Mouse (Mus musculus) ovary, postnatal 10 days (tissue): ENCODE results near the gene Rabl6.
"Not testable (repeated sequence)": the region's sequence is repeated elsewhere in the genome, so short reads cannot be mapped to it uniquely, and the experiment has no call there.

Experiments used
- DNase-seq: peaks from one replicate; pipeline ENCODE4 v3.0.0; 2022; ENCODE audit warnings: low spot score

Gene Rabl6

DNA sequence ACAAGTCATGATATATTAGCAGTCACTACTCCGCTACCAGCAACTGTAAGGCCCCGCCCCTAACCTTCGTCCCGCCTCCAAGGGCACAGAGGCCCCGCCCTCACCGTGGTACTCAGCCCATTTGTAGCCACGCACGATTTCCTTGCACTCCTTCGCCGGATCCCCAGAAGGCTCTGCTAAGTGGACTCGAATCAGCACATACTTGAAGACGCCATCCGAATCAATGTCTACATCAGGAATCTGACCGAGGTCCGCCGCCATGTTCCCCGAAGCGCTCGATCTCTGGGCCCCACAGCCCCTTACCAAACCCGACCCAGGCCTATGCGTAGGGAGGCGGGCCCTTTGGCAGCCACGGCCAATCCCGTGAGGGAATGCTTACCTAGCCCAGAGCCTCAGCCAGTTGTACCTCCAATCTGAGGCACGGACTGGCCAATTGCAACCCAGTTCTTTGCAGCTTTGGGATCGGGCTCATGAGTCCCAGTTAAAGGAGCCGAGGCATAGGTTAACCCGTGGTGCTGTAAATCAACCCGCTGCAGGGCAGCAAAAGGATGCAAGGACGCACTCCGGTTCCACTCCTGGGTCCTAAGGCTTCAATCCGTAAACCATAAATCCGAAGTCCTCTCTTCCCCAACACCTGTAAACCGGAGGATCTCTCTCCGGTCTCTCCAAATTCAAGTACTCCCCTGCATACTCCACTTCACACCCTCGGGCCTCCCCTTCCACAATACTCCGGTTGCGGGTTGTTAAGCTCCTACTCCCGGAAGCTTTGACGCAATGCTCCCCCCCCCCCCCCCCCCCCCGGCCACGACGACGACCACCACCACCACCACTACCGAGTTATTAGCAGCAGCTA lies 33.5 kb downstream of the Rabl6 start, which contains the start of the genes Mamdc4 and Phpt1:
TSS of gene Mamdc4 (minus strand) at position 267 of the 853 bp plus-strand sequence.
TSS of gene Phpt1 (minus strand) at position 646 of the 853 bp plus-strand sequence.
- peak; percentile 87 for DNase-seq

DNA sequence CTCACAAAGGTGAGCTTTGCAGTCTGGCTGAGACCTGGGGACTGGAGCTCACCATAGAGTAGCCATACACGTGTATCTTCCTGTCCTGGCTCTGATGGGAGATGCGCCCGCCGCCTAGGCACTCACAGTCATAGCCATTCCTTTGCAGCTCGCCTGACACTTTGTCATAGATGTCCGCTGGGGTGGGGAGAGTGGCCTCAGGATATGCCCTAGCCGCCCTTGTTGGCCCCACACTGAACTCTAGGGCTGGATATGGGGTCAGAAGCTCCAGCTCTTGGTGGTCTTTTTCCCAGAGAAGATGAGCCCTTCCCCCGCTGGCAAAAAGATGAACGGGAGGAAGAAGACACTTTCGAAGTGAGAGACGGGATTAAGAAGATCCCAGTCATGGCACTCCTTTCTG lies 34.2 kb downstream of the Rabl6 start:
- DNase-seq, result no peak

DNA sequence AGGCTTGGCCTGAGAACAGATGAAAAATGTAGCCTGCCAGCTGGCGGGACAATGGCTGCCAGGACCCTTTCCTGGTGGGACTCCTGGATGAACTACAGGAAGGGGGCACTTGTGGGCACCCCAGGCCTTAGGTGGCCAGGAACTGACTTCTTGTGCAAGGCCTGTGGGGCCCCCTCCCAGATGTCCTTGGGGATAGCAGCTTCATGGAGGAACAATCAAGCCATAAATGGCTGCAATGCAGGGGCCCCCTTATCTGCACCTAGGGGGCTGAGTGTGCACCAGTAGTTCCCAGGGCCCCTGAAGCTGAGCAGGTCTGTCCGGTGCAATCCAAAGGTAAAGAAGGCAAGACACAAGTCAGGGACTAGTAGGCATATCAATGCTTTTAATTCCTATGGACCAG lies 35.3 kb downstream of the Rabl6 start:
- no peak for DNase-seq

DNA sequence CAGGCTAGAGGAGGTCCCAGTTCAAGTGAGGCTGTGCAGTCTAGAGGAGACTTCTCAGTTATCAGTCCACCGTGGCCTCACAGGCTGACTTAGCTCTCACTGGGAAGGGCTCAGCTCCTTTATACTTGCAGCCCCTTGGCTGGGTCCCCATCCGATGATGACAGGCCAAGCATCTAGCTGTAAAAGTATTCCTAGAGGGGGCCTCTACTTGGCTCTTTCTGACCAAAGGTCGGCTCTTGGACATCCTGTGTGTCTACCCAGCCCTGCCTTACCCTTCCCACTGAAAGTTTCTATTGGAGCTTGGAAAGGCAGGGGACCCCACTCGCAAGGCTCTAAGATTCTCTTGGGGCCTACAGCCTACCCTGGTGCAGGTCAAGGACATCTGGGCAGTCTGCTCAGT lies 37.1 kb downstream of the Rabl6 start:
- DNase-seq, result no peak

DNA sequence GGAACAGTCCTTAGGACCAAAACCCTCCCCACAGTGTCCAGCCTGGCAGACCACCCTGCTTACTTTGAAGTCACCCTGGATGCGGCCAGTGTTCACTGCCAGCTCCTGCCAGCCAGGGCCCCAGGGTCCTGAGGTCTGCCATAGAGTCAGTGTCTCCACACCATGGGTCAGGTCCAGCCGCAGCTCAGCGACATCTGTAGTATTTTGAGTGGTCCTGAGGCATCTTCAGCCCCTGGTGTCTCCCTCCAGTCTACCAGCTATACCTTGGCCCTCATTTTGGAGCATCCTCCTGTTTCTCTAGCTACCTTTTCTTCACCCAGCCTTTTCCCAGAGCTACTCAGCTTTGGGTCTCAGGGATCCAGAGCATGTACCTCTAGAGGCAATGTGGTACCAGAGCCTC lies 39.0 kb downstream of the Rabl6 start:
- DNase-seq, result no peak

DNA sequence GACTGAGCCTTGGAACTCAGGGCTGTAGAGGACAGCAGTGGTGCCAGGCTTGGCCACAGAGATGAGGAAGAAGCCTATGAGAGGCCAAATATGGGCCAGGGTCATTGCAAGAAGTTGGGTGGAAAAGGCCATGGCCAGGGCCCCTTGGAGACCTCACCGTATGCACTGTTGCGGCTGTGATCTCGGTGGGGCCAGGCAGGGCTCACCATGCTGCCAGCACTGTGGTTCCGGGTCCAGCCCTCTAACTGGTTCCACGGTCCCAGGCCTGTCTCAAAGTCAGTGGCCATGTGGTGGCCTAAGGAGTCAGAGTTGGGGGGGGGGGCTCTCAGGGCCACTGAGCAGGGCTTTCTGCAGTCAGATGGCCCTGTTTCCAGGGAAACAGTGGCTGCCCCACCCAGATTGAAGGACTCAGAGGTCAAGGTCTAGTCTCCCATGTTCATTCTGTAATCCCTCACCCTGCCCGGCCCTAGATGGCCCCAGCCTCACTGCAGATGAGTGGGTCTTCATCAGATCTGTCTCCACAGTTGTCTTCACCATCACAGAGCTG lies 39.8 kb downstream of the Rabl6 start:
- no peak for DNase-seq

DNA sequence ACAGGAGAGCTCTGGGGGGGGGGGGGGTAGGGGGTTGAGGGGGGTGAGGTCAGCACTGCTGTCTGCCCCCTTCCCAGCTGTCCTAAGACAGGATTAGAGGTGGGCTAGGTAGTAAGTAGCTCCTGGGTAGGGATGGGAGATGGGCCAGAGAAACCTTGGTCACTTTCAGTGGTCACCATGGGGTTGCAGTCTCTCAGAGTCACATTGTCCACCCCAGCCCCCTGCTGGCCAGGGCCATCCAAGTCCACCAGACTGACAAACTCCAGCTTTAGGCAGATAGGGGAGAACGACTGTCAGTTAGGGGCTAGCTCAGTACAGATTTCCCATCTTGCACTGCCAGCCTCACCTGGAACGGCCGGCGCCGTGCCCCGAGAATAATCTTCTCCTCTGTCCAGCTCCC lies 41.8 kb downstream of the Rabl6 start:
- DNase-seq, result no peak

DNA sequence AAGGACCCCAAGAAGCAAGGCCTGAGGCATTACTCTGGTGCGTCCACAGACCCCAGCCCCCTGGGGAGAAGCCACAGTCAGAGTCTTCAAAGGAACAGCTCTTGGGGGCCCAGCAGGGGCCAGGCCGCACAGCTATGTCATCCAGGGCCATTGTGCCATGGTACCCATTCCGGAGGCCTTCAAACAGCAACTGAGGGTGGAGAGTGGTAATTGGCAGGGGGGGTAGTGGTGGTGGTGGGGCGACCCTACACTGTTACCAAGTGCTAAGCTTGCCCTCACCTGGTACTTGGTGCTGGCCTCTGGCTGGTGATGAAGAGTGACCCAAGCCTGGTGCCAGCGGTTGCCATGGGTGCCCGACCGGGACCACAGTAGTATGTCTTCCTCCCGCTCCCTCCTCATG lies 42.6 kb downstream of the Rabl6 start:
- no peak for DNase-seq

DNA sequence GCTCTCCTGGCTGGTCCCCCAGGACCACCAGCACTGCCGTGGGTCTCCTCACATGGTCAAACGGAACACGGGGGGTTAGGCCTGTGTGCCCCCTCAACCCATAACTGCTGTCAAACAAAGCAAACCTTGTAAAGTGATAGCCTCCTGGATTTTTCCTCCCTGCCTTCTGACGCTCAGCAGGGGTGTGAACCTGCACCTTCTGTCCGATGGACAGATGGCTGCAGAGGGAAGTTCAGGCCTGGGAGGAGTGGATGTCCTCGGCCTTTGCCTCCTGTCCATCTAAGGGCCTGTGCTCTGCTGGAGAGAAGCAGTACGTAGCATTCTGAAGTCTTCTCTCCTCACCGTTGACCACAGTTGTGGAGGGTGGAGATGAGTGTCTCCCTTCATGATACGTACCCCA lies 46.4 kb downstream of the Rabl6 start:
- DNase-seq, result no peak

DNA sequence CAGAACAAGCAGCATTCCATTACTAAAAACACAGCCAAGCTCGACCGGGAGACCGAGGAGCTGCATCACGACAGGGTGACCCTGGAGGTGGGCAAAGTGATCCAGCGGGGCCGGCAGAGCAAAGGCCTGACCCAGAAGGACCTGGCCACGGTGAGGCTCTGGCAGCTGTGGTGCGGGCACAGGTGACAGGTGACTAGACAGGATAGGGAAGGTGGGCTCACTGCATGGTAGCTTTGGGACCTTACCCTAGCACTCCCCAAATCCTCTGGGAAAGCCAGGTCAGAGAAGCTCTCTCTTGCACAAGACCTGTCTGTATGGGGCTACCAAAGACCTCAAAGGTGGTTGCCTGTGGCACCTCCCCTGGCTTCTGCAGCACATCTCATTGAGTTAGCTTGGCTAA lies 47.8 kb downstream of the Rabl6 start:
- no peak for DNase-seq

DNA sequence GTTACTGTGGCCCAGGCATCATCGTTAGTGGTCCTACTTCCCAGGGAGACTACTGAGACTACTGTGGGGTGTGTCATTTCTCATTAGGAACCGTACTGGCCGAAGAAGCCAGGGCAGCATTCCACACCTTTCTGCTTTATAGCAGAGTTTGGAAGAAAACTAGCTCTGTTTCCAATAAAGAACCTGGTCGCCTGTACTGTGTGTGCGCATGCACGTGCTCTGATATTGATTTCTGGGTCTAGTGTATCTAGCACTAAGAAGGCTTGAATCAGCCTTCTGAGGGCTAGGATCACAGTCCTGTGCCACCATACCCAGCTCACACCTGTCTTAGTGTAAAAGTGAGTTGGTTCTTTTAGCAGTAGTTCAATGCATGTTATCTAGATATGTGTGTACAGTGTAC lies 49.5 kb downstream of the Rabl6 start:
- no peak for DNase-seq

DNA sequence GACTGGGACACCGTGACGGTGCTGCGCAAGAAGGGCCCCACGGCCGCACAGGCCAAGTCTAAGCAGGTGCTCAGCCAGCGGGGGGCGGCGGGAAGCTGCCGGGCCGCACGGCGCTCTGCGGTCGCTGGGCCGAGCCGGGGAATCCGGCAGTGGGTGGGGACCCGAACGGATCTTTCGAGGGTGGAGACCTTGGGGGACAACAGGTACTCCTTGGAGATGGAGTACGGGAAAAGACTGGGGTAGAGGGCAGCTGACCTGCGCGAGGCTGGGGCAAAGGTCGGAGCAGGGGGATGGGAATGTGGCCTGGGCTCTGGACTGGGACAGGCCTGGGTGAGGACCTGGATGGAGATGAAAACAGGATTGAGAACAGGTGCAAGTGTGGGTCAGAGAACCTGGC lies 50.4 kb downstream of the Rabl6 start:
- no peak for DNase-seq

DNA sequence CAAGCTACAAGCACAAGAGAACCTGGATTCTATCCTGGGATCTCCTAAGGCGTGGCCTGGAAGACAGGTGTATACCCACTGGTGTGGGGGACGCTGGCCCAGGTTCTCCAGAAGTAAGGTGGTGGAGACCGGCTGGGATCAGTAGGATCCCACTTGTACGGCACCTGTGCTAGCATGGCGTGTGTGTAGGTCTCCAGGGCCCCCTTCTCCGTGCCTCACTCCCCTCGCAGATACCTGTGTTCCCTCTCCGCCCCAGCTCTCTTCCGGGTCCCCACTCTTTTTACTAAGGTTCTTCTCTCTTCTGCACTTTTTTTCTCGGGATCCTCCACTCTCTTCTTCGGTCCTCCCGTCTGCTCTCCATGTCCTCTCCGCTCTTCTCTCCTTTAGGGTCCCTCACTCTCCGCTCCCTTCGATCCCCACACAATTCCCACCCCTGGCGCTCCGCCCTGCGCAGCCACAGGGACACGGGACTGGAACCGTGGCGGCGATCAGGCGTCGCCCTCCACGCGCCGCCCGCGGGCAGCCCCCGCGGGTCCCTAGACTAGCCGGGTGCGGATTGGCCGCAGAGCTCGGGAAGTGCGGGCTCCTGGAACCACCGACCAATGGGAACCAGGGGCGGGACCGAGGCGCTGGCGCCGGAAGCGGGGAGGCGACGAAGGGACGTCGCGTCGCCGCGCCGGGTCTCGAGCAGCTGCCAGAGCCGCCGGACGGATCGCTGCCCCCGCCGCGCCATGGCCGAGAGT lies 50.9 kb downstream of the Rabl6 start, which contains the start of gene Edf1:
TSS of gene Edf1 (plus strand) at position 627 of the 743 bp plus-strand sequence.
- DNase-seq, result peak; percentile 90

DNA sequence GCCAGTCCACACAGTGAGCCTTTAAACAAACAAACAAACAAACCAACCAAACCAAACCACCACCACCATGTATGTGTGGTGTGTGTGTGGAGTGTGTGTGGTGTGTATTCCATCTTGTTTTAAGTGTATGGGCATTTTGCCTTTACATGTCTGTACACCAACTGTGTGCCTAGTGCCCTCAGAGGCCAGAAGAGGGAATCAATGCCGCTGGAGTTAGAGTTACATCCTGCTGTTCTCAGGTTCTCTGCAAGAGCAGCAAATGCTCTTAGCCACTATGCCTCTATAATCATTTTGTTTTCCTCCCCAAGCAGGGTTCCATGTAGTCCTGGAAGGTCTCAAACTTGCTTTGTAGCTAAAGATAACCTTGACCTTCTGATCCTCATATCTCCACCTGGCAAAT lies 52.0 kb downstream of the Rabl6 start:
- DNase-seq, result no peak

DNA sequence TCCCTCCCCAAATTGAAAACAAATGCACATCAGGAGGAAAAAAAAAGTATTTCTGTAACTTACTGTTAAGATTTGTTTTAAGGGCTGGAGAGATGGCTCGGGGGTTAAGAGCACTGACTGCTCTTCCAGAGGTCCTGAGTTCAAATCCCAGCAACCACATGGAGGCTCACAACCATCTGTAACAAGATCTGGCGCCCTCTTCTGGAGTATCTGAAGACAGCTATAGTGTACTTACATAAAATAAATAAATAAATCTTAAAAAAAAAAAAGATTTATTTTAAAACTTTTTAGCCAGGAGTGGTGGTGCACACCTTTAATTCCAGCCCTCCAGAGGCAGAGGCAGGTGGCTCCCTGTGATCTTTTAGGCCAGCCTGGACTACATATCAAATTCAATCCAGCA lies 52.8 kb downstream of the Rabl6 start:
- not testable (repeated sequence) for DNase-seq

DNA sequence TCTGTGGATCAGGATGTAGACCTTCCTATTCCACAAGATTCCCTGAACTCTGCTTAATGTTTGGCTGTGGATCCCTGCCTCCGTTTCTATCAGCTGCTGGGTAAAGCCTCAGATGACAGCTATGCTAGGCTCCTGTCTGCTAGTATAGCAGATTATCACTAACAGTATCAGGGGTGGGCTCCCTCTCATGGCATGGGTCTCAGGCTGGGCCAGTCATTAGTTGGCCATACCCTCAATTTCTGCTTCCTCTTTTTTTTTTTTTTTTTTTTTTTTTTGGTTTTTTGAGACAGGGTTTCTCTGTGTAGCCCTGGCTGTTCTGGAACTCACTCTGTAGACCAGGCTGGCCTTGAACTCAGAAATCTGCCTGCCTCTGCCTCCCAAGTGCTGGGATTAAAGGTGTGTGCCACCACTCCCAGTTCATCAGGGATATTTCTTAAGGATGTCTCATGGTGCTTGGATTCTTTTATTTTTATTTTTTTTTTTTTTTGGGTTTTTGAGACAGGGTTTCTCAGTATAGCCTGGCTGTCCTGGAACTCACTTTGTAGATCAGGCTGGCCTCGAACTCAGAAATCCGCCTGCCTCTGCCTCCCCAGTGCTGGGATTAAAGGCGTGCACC lies 55.0 kb downstream of the Rabl6 start:
- DNase-seq, result not testable (repeated sequence)

DNA sequence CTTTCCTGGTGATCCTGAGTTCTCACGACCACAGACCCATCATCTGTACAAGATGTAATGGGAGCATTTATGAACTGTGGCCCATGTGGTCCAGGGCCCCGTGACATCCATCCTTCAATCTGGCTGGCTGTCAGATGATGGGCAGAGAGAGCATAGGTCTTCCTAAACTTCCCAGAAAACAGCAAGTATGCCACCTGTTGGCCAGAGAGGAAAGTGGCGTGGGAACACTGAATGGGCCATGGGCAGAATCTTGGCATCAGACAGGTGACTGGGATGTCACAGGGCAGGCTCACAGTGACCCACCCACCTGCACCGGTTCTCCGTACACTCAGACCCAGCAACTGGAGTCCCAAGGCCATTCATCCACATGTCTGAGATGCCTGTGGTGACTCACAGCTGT lies 57.1 kb downstream of the Rabl6 start:
- no peak for DNase-seq

DNA sequence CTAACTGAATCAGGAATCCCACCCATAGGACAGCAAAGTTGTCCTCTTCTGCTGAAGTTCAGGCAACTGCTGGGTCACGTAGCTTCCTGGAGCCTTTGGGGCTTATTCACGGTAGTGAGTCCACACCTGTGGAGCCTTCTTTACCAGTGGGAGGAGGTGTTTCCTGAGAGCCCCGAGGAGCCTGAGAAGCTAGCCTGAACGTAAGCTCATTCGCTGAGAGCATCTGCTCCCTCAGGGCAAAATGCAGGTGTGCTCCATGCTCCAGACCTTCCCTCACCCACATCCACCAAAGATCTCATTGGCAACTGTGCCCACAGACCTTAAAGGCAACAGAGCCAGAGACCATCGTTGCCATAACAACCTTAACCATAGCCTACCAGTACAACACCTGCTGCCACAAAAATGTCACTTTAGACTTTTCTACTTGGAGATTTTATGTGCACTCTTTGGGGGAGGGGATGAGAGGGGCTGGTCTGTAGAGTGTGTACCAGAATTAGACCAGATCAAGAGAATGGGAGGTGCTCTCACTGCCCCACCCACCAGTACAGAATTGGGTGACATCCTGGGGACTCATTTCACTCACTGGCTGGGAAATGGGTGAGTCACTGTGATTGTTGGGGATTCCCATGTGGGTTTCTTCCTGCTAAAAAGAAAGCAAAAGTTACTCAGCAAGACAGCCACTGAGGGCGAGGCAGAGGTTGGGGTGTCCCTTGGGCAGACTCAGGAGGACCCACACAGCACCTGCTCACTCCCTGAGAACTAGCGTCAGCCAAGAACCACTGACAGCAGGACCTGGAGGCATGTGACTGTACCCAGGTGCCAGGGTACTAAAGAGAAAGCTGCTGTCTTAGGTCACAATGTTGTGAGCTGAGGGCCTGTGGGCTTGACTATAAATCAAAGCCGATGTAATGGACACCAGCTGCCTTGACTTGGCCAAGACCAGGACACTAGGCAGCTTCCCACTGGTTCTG lies 59.0 kb downstream of the Rabl6 start:
- DNase-seq, result no peak

DNA sequence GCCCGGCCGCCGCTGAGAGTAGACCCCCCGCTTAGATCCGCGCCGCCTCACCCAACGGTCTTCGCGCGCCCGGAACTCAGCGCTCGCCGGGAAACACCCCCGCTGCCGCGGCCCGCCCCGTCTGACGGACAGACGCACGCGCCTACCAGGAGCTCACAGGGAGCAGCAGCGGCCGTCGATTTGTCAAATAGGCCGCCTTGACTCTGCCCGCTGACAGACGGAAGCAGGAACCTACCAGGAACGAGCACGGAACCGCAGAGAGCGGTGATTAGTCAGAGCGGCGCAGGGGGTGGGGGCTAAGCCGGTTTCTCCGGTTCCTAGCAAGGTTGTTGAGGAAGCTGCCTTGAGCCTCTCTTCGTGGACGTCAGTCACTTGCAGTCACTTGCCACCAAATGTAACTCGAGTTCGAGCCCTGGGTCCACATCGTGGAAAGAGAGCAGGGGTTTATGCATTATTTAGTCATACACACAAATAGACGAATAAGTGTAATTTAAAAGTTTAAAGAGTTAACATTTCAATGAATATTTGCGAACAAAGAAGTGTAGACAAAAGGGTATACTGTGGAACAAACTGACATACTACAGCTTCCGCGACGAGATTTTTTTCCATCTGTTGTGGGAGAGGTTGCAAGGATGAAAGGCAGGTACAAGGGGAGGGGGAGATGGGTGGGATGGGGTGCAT lies 61.4 kb downstream of the Rabl6 start, which contains the start of gene Traf2:
TSS of gene Traf2 (minus strand) at position 130 of the 681 bp plus-strand sequence.
- peak; percentile 94 for DNase-seq

DNA sequence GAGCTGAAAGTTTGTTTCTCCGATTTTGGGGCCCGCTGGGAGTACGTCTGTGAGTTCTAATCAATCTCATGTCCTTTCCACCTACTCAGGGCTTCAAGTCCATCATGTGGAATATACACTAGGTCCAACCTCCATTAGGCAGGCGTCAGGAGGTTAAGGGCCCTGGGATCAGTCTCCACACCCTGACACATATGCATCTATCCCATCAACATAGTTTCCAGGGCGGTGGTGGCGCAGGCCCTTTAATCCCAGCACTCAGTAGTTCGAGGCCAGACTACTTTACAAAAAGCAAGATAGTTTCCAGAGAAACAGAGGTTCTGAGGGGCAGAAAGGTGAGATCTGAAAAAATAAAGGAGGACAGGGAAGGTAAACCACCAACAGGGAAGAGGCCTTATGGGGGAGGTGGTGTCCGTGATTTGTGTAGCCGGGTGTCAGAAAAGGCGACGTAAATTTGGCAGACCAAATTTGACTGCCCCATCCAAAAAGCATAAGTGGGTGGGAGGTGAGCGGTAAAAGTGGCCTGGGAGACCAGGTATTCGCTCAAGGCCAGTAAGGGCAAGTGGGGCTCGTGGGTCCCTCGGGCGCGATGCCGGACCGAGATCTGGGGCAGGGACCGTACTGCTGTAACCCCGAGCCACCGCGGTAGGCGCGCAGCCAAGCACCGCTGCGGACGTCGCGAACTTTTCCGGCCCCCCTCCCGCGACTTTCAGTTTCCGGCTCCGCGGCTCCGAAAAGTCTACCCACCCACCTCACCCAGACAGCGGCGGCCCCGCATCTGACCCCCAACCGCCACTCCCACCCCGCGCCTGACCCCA lies 62.1 kb downstream of the Rabl6 start:
- DNase-seq, result no peak
